Mouse (Mus musculus) megakaryocyte, adult 5-6 weeks (primary cell): ENCODE results near the gene 4930523C07Rik. TPM values are rescaled to one million over a fixed set of nuclear protein-coding genes. Genes with fewer than 3 reads are reported as not detected.

Experiments used
- ATAC-seq: 2 replicates; pipeline ENCODE4 v1.8.0; 2016; ENCODE audit warnings: mild to moderate bottlenecking, inconsistent platforms; ENCODE audit not compliant: poor library complexity, severe bottlenecking
- total RNA-seq, 2 experiments: library from RNA; stranded (forward) in 1 of 2; stranded (reverse) in 1 of 2; fragments of 153-499, 151-499 nt in 1 of 2; fragments of 221-1000, 200-1000 nt in 1 of 2; gene quantifications; 2 replicates each; pipeline versions ENCODE4 v1.2.3 to v1.2.4; 2015 to 2017

4930523C07Rik gene
- total RNA-seq, 2 experiments from 2014 or later: 48.8 to 66.3 TPM

DNA sequence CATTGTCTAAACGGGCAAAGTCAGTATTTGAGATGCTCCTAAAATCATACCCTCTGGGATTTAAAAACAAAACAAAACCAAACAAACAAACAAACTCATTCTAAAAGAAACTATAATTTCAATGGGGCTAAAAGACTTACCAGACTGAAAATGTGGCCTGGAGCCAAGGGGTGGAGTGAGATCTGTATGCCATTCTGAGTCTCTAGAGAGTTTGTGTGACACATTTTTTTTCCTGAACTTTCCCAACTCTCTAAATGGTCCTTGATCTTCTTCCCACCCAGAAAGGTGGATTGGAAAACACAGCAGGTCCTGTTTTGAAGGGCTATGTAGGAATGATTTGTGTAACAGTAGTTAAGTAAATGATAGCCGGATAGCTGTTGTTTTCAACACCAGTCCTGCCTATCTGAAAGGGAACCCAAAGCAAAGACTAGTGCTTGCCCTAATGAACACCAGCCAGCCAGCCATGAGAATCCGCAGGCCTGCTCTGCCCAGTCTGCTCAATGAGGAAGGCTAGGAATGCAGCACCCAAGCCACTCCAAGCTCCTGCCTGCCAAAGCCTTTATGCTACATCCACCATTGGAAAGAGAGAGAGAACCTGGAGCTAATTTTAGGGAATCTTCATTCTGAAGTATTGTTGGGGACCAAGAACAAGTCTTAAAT, 1.0 kb downstream of the 4930523C07Rik start:
- no peak for ATAC-seq

DNA sequence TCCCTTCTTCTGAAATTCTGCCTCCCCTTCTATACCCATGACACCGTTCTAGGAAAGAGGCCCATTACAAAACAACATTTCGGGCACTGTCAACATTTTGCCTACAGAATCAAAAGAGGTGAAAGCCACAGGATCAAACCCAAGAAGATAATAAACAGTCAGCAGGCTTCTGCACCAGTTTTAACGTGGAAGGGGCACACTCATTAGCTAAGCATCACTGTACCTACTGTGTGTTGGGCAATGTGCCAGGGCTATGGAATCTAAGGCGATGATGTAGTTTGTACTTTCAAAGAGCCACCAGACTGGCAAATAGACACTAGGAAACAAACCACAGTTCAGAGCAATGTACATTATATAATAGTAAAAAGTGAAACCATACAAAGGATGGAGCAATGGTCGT, 1.8 kb downstream of the 4930523C07Rik start:
- ATAC-seq: no peak

DNA sequence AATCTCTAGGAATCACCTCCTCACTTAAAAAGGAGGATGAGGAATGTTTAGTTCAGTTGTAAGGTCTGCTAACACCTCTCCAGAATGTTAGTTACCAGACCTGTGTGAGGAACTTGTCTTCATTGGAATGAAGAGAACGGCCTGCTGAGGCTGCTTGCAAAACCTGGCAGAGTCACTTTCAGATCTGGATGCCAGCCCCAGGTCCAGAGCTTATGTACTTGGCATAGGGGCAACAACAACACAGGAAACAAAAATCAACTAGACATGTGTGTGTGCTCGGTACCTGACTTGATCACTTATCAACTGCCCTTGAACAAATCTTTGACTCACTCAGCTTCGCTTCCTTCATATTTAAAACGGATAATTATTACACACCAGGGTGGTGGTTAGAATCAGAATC, 2.6 kb downstream of the 4930523C07Rik start:
- no peak for ATAC-seq

DNA sequence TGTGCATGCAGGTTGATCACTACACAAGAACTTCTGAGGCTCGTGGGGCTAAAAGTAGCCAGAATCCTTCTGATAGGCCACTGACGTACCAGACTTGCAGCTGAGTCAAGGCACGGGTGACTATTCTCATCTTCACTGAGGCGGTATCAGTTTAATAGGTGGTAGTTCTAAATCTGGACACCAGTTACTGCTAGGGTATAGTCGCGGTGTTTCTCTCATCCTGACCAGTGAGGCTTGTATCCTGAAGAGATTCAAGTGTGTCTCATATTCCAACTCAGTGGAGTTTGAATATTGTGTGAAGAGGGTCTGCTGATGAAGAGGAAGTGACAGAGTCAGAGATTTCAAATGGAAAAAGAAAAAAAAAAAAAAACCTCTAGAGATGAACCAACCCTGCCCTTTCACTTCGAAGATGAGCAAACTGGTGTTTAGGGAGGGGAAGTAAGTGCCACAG, 3.3 kb downstream of the 4930523C07Rik start:
- ATAC-seq: peak; percentile 16

DNA sequence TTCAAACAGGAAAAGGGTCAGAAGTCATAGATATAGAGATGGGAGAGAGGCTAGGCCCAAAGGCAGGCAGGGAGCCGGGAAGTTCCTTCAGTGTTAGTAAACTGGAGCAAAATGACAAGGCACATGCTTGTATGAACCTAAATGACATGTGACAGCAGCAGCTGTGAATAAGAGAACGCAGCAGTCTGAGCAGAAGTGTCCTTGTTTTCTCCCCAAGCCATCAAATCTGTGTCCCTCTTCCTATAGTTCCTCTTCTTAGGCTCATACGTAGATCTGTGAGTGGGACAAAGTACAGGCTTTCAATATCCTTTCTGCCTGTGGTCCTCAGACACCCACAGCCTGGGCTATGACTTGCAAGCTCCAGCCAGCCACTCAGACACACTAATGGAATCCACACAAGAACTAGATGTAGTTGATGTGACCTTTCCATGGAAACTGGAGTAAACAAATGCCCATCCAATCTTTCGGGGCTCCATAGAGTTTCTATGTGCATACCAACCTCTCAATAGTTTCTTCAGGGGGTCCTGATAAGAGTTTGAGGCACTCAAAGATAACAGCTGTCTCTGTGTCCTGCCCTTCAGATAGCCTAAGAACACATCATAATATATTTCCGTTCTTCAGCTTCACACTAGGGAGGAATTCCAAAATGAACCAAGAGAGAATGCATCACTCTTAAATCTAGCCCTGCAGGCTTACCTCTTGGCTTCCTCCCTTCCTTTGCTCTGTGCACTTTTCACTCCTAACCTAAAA, 5.1 kb downstream of the 4930523C07Rik start:
- no peak for ATAC-seq

DNA sequence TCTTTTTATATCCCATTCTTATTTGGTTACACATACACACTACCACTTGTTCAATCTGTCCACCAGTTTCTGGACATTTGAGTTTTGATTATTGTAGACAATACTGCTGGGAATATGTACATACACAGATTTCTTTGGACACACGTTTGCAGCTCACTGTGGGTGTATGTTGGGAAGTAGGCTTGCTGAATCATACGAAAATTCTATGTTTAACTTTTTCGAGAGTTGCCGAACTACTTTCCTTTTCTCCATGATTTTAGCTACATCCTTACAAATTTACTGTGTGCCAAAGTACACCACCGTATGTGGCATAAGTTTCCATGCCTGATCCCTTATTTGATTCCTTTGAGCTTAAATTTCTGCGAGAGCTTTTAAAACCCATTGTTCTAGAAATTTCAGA, 6.7 kb downstream of the 4930523C07Rik start:
- no peak for ATAC-seq

DNA sequence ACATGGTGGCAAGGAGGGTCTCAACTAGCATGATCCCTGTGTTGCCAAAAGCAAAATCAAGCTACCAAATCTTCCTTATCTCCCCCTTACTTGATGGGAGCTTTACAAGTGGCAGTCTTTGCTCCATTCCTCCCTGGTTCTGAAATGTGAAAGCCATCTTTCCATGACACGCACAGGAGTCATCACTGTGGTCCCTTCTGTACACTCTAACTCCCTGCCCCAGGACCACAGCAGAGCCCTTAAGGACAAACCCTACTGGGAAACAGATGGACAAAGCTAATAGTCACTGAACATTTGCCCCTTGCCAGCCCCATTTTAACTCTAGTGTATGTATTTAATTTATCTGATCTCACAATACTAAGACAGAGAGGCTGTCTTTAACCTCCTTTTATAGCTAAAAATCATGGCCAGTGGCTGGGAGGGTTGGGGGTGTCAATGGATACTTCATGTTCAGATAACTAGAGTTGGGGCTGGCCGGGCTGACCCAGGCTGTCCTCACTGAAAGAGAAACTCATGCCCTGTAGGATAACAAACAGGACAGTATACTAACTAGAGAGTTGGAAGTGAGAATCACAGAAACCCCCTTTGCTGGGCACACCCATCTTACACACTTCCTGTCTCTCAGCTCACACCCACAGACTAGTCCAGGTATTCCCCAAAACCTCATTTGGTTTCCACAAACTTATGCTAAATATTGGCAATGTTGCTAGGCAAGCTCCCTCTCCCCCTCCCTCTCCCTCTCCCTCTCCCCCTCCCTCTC, 8.6 kb downstream of the 4930523C07Rik start:
- ATAC-seq: peak; percentile 68

DNA sequence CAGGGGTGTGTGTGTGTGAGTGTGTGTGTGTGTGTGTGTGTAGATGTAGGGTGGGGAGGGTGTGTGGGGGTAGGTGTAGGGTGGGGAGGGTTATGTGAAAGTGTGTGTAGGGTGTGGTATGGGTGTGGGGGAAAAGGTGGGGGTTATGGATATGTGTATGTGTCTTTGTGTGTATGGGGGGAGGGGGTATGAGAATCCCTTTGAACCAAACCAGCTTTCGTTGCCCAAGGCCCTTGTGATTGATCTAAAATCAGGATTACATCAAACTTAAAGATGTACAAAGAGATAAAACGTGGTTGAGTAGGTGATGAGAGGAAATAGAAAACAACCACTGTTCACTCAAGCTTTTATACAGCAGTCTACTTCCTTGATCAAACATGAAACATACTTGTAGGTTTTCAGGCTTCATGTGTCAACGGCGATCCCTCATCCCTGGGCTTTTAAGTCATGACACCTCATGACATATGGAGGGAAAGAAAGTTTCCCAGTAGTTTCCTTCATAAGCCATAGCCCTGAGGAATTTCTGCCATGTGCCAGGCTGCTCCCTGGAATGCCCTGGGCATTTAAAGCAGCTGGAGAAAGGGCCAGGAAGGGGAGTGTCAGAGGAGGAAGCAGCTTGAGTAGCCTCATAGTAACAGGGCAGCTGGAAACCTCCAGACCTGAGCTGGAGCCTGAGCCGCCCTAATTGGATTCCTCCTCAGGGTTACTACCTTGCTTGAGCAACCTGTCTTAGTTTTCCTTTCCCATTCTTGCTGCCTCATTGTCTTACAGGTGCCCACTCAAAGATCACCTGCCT, 9.5 kb downstream of the 4930523C07Rik start:
- 0 out of 2 replicates have a peak, but pooled peaks have one; percentile 5 for ATAC-seq

DNA sequence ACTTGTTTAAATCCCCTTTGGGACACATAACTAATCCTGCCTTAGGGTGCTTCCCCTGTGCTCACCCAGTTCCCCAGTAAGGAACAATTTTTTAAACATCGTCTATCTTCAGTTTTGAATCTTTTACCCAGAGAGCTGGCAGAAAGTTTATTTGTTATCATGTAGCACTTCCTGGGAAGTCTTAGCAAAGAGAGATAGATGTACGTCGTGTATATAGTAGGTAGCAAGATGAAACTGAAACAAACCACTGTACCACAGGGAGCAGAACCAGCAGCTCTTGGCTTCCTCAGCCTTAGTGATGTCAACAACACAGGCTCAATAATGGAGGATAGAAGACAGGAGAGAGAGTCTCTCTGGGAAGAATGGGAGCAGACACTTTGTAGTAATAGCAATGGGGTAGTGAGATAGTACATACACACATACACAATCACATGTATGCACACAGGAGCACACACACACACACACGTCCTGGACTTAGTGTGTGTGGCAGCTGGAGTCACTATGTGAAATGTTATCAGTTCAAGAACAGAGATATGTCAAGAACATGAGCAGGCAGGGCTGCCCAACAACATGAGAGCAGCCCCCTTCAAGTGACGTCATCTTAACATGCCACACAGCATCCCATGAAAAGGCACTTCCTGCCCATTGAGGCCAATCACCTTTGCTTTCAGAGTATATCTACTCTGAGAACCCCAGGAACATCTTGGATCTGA, 10.3 kb downstream of the 4930523C07Rik start:
- peak; percentile 24; the same call in 1 of the 2 replicates for ATAC-seq

DNA sequence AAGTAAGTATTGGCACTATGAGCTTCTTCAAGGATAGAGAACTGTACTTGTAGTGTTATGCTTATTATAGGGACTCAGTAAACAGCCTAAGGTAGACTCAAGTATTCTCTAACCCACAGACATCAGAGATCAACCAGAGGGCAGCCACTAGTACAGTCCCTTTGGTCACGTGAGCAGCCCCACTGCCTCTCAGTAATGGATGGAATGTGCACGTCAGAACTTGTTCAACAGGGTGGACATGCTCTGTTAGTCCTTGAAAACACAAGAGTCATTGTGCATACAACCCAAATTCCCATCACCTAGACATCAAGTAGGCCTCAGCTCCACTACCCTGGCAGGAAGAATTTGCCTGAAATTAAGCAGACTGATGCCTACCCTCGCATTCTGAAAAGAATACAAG, 13.5 kb downstream of the 4930523C07Rik start:
- ATAC-seq: no peak

DNA sequence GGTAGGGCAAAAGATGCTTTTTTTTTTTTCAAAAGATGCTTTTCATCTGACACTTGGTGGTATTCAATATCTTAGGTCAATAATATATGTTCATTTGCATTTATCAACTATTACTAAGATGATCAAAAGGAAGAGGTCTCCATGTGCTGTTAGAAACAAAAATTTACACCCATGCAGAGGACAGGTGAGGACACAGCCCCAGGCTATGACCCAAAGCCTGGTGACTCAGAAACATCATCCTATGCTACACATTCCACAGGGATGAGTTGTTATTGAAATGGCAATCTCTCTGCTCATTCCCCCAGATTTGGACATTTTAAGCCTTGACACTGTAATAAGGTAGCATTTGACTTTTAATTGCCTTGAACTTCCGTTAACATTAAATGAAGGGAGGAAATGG, 15.7 kb downstream of the 4930523C07Rik start:
- ATAC-seq: no peak

DNA sequence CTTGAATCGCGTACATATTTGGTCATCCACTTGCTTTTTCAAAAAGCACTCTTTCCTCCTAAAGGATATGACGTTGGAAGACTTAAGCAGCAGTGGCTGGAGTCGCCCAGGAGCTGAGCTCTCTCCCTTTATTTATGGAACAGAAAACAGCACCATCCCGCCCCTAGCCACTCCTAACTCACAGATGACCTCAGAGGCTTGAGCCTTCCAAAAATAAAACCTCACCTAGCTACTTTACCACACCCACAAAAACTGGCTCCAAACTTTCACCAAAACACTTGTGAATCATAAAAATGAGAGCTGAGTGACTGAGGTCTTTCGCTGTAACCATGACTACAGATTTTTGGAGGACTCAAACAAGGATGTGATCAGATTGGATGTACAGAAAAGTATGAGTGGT, 16.4 kb downstream of the 4930523C07Rik start:
- ATAC-seq: no peak

DNA sequence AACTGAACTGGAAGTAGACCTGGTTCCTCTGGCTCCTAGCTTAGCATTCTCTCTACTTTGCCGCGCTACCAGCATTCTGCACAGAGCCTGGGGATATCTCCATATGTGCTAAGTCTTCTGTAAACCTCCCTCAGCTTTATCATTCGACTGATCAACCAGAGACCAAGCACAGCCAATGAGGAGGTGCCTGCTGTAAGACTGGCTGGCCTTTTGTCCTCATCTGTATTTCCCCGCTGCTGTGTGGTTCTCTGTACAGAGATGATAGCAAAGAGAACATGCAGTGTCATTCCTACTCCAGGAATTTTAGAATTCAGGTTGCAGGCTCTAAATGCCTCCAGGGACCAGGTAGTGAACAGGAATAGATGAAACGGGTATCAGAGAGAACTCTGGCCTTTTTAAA, 17.1 kb downstream of the 4930523C07Rik start:
- ATAC-seq: peak; percentile 27

DNA sequence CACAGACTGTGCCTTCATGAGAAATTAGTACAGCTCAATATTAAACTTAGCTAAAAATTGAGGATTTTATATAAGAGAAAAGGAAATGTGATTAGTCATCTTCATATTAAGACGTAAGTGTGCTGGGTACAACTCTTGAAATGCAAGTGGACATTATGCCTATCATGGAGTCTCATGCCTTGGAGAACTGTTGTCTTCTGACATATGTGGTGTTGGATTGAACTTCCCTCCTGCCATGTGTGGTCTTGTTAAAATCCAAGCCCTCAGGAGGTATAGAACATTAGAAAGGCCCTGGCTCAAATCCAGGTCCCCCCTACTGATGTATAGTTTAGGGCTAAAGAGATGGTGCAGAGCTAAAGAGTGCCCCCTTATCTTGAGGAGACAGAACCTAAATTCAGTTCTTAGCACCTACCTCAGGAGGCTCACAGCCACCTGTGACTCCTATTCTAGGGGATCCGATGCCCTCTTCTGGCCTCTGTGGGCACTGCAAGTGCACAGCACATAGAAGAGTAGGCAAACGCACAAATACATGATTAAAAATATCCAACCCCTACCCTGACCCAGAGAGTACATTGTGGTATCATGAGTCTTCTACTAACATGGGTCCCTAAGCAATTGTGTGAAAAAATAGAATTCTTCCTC, 17.7 kb downstream of the 4930523C07Rik start:
- ATAC-seq: peak; percentile 71

DNA sequence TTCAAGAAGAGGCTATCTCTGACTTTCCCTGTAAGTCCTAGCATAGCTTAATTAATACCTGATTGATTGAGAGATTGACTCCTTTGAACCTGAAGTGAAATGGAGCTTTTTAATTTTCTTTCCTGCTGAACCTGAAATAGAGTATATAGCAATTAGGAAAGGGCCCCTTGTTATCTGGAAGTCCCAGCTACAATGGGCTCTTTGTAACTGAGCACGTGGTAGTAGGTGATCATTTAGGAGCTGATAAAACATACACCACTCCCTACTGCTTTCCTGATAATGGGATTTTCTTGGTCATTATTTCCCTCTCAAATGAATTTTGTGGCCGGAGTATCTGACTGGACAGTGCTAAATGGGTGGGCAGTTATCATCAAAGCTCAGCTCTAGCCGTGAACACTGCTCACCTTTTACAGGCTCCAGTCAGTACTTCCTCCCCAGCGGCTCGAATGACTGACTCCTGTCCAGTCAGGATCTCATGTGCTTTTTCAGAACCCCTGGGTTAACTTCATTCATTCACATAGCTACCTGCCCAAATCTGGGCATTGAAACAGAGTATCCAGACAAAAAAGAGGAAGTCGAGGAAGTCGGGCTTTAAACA, 20.5 kb downstream of the 4930523C07Rik start:
- ATAC-seq: no peak

DNA sequence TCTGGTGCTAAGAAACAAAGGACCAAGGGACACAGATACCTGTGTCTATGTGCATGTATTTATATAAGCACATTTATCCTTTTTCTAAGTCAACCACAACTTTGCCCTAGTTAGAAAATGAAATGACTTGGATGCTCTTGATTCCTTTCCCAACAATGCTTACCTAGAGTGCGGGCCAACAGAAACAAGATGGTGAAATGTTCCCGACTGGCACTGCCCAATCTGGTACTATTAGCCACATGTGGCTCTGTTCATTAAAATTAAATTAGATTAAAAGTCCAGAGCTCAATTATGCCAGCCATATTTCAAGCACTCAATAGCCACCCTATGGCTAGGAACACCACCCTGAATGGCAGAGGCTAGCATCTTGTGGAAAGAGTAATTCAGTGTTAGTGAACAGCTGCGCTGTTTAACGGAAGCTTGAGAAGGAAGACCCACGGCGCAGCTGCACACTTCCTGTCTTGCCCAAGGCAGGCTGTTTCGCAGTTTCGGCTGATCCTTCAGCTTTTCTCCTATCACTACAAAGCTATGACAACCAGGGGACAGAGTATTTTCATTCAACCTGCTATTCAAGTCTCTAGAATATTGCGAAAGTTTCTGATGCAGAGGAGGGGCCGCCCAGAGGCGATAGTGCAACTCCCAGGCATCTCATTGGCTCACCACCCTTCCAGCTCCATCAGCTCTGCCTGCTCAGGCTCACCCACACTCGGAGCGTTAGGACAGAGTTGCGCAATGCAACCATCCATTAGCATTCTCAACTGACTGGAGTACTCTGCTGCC, 34.9 kb downstream of the 4930523C07Rik start:
- ATAC-seq: peak; percentile 84

DNA sequence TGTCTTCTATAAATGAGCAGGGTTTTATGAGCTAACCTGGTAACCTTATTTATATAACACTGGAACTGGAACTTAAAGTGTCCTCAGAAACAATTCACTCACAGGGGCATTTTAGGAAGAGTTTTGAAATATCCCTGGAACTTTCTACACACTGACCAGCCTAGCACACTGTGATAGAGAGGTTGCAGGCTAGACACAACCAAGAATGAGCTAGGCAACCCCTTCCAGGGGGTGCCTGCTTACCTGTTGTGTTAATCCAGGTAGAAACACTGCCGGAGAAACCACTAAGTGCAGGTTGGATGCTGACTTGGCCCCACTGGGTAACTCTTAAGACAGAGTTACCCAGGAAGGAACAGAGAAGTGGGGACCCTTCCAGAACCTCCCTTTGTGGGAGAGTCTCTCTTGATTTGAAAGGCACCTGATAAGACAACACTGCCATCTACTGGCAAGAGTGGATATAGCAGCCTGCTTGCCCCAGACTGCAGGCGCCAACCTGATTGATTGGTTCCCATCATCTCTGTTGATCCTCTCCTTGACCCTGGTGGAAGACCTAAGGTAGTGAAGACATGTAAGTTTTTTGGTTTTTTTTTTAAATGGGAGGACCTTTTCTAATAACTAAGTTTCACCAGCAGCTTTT, 36.7 kb downstream of the 4930523C07Rik start:
- peak; percentile 70 for ATAC-seq

DNA sequence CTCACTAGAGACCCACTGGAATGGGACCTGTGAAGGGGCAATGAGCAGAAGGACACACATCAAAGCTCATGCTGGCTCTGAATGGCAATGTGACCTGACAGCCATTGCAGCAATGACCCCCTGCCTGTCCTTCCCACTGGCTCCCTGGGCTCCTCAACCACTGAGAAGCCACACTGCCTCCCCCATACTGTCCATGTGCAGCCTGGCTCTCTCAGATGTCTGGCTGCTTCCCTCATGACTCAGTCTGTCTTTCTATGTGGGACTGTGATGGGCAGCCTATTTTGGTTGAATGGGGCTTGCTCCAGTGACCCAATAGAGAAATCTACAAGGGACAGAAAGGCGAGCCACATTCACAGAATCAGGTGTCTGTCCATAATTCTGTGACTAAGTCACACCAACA, 38.5 kb downstream of the 4930523C07Rik start:
- no peak for ATAC-seq
